Mouse (Mus musculus) MEL (cell line): ENCODE results near the gene Gm813. TPM values are rescaled to one million over a fixed set of nuclear protein-coding genes. Genes with fewer than 3 reads are reported as not detected.

Source experiments
- DNase-seq: peaks from one replicate; pipeline ENCODE4 v3.0.0; 2011; ENCODE audit warnings: low read depth, low spot score
- H3K27ac ChIP-seq: 2 replicates; pipeline ENCODE4 v1.5.1; 2012; ENCODE audit warnings: low read depth, mild to moderate bottlenecking, control low read depth, low read length, moderate library complexity; ENCODE audit not compliant: control insufficient read depth
- H3K27me3 ChIP-seq, 2 experiments: fragments of 150-350 bp in 1 of 2; sonication (generic) in 1 of 2; 2 replicates each; pipeline ENCODE4 v1.6.1; 2012; ENCODE audit warnings: low read length in 2 of 2, mild to moderate bottlenecking in 2 of 2, improper control_type of control experiment in 1 of 2, moderate library complexity in 1 of 2; ENCODE audit not compliant: insufficient read depth in 2 of 2, control insufficient read depth in 1 of 2
- H3K36me3 ChIP-seq, 2 experiments: 2 replicates each; pipeline ENCODE4 v1.6.1; 2012 to 2014; ENCODE audit warnings: low read length in 2 of 2, improper control_type of control experiment in 1 of 2, inconsistent platforms in 1 of 2, mild to moderate bottlenecking in 1 of 2; ENCODE audit not compliant: insufficient read depth in 2 of 2, control insufficient read depth in 1 of 2
- H3K4me1 ChIP-seq, 2 experiments: fragments of 150-350 bp in 1 of 2; sonication (generic) in 1 of 2; 2 replicates each; pipeline ENCODE4 v1.6.1; 2012; ENCODE audit warnings: low read length in 2 of 2, improper control_type of control experiment in 1 of 2, mild to moderate bottlenecking in 1 of 2; ENCODE audit not compliant: insufficient read depth in 2 of 2, control insufficient read depth in 1 of 2
- H3K4me3 ChIP-seq, 2 experiments: fragments of 150-350 bp in 1 of 2; sonication (generic) in 1 of 2; 2 replicates each; pipeline ENCODE4 v1.5.1; 2012; ENCODE audit warnings: low read depth in 2 of 2, low read length in 2 of 2, mild to moderate bottlenecking in 2 of 2, moderate library complexity in 2 of 2, control low read depth in 1 of 2, improper control_type of control experiment in 1 of 2; ENCODE audit not compliant: control insufficient read depth in 1 of 2, insufficient read depth in 1 of 2
- H3K79me2 ChIP-seq: 2 replicates; pipeline ENCODE4 v1.6.1; 2012; ENCODE audit warnings: mild to moderate bottlenecking, low read length, moderate library complexity; ENCODE audit not compliant: control insufficient read depth, poor library complexity, insufficient read depth
- H3K9ac ChIP-seq: 2 replicates; pipeline ENCODE4 v1.6.1; 2012; ENCODE audit warnings: low read depth, mild to moderate bottlenecking, control low read depth, low read length, moderate library complexity; ENCODE audit not compliant: control insufficient read depth, poor library complexity, severe bottlenecking
- H3K9me3 ChIP-seq: fragments of 150-350 bp; sonication (generic); replicated peaks from 2 replicates; pipeline ENCODE4 v1.6.1; 2012; ENCODE audit warnings: mild to moderate bottlenecking, low read length, improper control_type of control experiment, moderate library complexity; ENCODE audit not compliant: insufficient read depth
- BHLHE40 ChIP-seq: IDR thresholded peaks from 2 replicates; pipeline ENCODE4 v1.6.1; 2012; ENCODE audit warnings: low read depth, mild to moderate bottlenecking, inconsistent platforms, low read length, improper control_type of control experiment, borderline replicate concordance
- CHD1 ChIP-seq: IDR thresholded peaks from 2 replicates; pipeline ENCODE4 v1.6.1; 2012; ENCODE audit warnings: low read depth, mild to moderate bottlenecking, inconsistent platforms, low read length, improper control_type of control experiment
- CHD2 ChIP-seq: IDR thresholded peaks from 2 replicates; pipeline ENCODE4 v1.6.1; 2011; ENCODE audit warnings: low read length, improper control_type of control experiment
- E2F4 ChIP-seq: IDR thresholded peaks from 2 replicates; pipeline ENCODE4 v1.6.1; 2011; ENCODE audit warnings: low read depth, low read length, improper control_type of control experiment, borderline replicate concordance
- EP300 ChIP-seq, 2 experiments: IDR thresholded peaks; 2 replicates each; pipeline ENCODE4 v1.6.1; 2011; ENCODE audit warnings: improper control_type of control experiment in 2 of 2, low read length in 2 of 2, low read depth in 1 of 2, mild to moderate bottlenecking in 1 of 2
- GATA1 ChIP-seq: IDR thresholded peaks from 2 replicates; pipeline ENCODE4 v1.6.1; 2011; ENCODE audit warnings: low read depth, low read length, improper control_type of control experiment
- MAFK ChIP-seq: IDR thresholded peaks from 2 replicates; pipeline ENCODE4 v1.6.1; 2011; ENCODE audit warnings: low read depth, mild to moderate bottlenecking, low read length, improper control_type of control experiment, borderline replicate concordance
- MYB ChIP-seq: IDR thresholded peaks from 2 replicates; pipeline ENCODE4 v1.6.1; 2011; ENCODE audit warnings: mild to moderate bottlenecking, low read depth, low read length, improper control_type of control experiment
- NRF1 ChIP-seq: IDR thresholded peaks from 2 replicates; pipeline ENCODE4 v1.6.1; 2014; ENCODE audit warnings: low read depth, mild to moderate bottlenecking, inconsistent platforms, low read length, improper control_type of control experiment, moderate library complexity; ENCODE audit not compliant: poor library complexity, insufficient read depth, severe bottlenecking
- POLR2A ChIP-seq, 2 experiments: IDR thresholded peaks; 2 replicates each; pipeline ENCODE4 v1.6.1; 2011 to 2012; ENCODE audit warnings: low read length in 2 of 2, mild to moderate bottlenecking in 2 of 2, control low read depth in 1 of 2, improper control_type of control experiment in 1 of 2, low read depth in 1 of 2, moderate library complexity in 1 of 2; ENCODE audit not compliant: control insufficient read depth in 1 of 2, insufficient read depth in 1 of 2, poor library complexity in 1 of 2
- RAD21 ChIP-seq: IDR thresholded peaks from 2 replicates; pipeline ENCODE4 v1.6.1; 2011; ENCODE audit warnings: mild to moderate bottlenecking, low read depth, low read length, improper control_type of control experiment
- RCOR1 ChIP-seq: IDR thresholded peaks from 2 replicates; pipeline ENCODE4 v1.6.1; 2012; ENCODE audit warnings: low read depth, mild to moderate bottlenecking, inconsistent platforms, low read length, improper control_type of control experiment
- USF1 ChIP-seq: IDR thresholded peaks from 2 replicates; pipeline ENCODE4 v1.6.1; 2014; ENCODE audit warnings: low read depth, mild to moderate bottlenecking, inconsistent platforms, low read length, improper control_type of control experiment, moderate library complexity
- ZMIZ1 ChIP-seq: IDR thresholded peaks from 2 replicates; pipeline ENCODE4 v1.6.1; 2012; ENCODE audit warnings: low read depth, mild to moderate bottlenecking, inconsistent platforms, low read length, improper control_type of control experiment, moderate library complexity
- ZNF384 ChIP-seq: IDR thresholded peaks from 2 replicates; pipeline ENCODE4 v1.6.1; 2012; ENCODE audit warnings: low read depth, mild to moderate bottlenecking, inconsistent platforms, low read length, improper control_type of control experiment
- polyA plus RNA-seq, 2 experiments: library from polyadenylated mRNA; stranded (reverse) in 1 of 2; unstranded in 1 of 2; fragments of >175 nt in 1 of 2; fragments of >200 nt in 1 of 2; gene quantifications; 2 replicates each; pipeline versions ENCODE4 v1.2.1 to v1.2.4; 2012; ENCODE audit warnings: low replicate concordance in 2 of 2, low read depth in 1 of 2; ENCODE audit not compliant: insufficient read length in 2 of 2, insufficient read depth in 1 of 2, missing spikeins in 1 of 2
- total RNA-seq: library from RNA; depleted of rRNA; stranded (reverse); fragments of 300-350 nt; gene quantifications from 2 replicates; pipeline ENCODE4 v1.2.3, GENCODE M21; 2012

The Gm813 gene
- total and polyA plus RNA-seq, 3 experiments, result not detected

DNA sequence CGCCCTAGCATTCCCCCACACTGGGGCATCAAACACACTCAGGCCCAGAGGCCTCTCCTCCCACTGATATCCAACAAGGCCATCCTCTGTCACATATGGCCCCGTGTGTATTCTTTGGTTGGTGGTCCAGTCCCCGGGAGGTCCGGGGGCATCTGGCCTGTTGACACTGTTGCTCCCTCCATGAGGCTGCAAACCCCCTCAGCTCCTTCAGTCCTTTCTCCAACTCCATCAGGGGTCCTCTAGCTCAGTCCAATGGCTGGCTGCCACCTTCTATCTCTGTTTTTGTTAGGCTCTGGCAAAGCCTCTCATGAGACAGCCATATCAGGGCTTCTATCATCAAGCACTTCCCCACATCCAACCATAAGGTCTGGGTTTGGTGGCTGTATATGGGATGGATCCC lies 39.7 kb upstream of the Gm813 start:
- no peak overlapping the region for H3K9ac ChIP-seq

GRCm38 (mm10) chr16:58655751-58656150 lies 39.0 kb upstream of the Gm813 start:
- no peaks in the 10 kb centered on the region for H3K79me2 ChIP-seq

More for the DNA sequence above, 39.7 kb upstream of the Gm813 start:
- H3K27ac ChIP-seq, result no peak overlapping the region
- no peaks in the 10 kb centered on the region for H3K9me3 ChIP-seq
- peaks cover 0 to 12% of the 10 kb centered on the region in 2 experiments; a peak in 2 of 4 replicates for H3K36me3 ChIP-seq
- no peaks in the 10 kb centered on the region for H3K79me2 ChIP-seq
- H3K4me1 ChIP-seq, result peaks cover 6 to 14% of the 10 kb centered on the region in 2 experiments
- no peak overlapping the region for H3K4me3 ChIP-seq
- DNase-seq, result no peak
- TF ChIP-seq MYB (no peak), RCOR1 (no peak)
- TF ChIP-seq, all 39 proteins: peak for 0
- no peaks in the 10 kb centered on the region for H3K27me3 ChIP-seq

GRCm38 (mm10) chr16:58649979-58650378 lies 33.2 kb upstream of the Gm813 start:
- DNase-seq, result no peak
- Histone ChIP-seq H3K9ac (no peak overlapping the region), H3K27ac (no peak overlapping the region), H3K79me2 (no peaks in the 10 kb centered on the region), H3K27me3 (no peaks in the 10 kb centered on the region), H3K4me3 (no peak overlapping the region), H3K9me3 (no peaks in the 10 kb centered on the region), H3K4me1 (peaks cover 3 to 7% of the 10 kb centered on the region in 2 experiments; a peak in 3 of 4 replicates), H3K36me3 (peaks cover 0 to 8% of the 10 kb centered on the region in 2 experiments; a peak in 2 of 4 replicates)
- TF ChIP-seq EP300 (IDR thresholded peaks at IDR 0.05; ENCODE audit: low read depth in 1 of 2, low read length in 2 of 2) (no peak), RAD21 (no peak), NRF1 (no peak), CHD2 (no peak), USF1 (no peak), BHLHE40 (no peak), MAFK (no peak), E2F4 (no peak), ZNF384 (no peak), ZMIZ1 (no peak)

More at GRCm38 (mm10) chr16:58655751-58656150, 39.0 kb upstream of the Gm813 start:
- H3K27ac ChIP-seq, result no peak overlapping the region
- DNase-seq, result no peak
- no peak for TF ChIP-seq GATA1
- TF ChIP-seq CHD1, result no peak
- no peak for TF ChIP-seq E2F4
- no peak for TF ChIP-seq POLR2A (IDR thresholded peaks at IDR 0.05; ENCODE audit: control insufficient read depth in 1 of 2, insufficient read depth in 1 of 2, low read depth in 1 of 2, low read length in 2 of 2, poor library complexity in 1 of 2)
- TF ChIP-seq EP300 (IDR thresholded peaks at IDR 0.05; ENCODE audit: low read depth in 1 of 2, low read length in 2 of 2), result no peak
- H3K27me3 ChIP-seq, result no peaks in the 10 kb centered on the region
- H3K36me3 ChIP-seq, result peaks cover 0 to 4% of the 10 kb centered on the region in 2 experiments; a peak in 2 of 4 replicates
- H3K4me3 ChIP-seq, result no peak overlapping the region
- peaks cover 3 to 7% of the 10 kb centered on the region in 2 experiments; a peak in 3 of 4 replicates for H3K4me1 ChIP-seq
- no peaks in the 10 kb centered on the region for H3K9me3 ChIP-seq
- no peak overlapping the region for H3K9ac ChIP-seq
